Mouse (Mus musculus) E14TG2a.4 (cell line): ENCODE results near the gene Epb41.

Source experiments
- CTCF ChIP-seq: conservative IDR thresholded peaks from 2 replicates; pipeline ENCODE4 v1.5.1; 2014; ENCODE audit warnings: low read length
- NANOG ChIP-seq: IDR thresholded peaks from 2 replicates; pipeline ENCODE4 v1.6.1; 2014; ENCODE audit warnings: borderline replicate concordance, low read length, mixed read lengths
- POU5F1 ChIP-seq: IDR thresholded peaks from 2 replicates; pipeline ENCODE4 v1.6.1; 2014; ENCODE audit warnings: low read length, borderline replicate concordance

DNA sequence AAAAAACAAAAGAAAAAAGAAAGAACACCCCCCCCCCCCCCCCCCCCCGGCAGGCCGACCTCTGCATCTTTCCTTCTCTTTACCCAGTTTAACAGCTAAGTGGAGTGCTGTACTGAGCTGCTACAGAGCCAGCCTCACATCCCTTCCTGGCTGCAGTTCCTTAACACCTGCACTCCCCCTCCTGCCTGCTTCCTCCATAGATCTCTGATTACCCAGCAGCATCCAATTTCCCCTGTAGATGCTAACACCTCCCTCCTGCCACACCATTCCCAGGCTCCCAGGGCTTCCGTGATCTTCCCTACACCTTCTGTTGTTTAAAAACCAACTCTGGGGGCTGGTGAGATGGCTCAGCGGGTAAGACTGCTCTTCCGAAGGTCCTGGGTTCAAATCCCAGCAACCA, 163.6 kb downstream of the Epb41 start:
- TF ChIP-seq CTCF (no peak), POU5F1 (no peak), NANOG (no peak)
